Mouse (Mus musculus): ENCODE results near the gene Hivep3. TPM values are rescaled to one million over a fixed set of nuclear protein-coding genes. Genes with fewer than 3 reads are reported as not detected.

Gene Hivep3
- polyA plus RNA-seq, 1 experiment from 2014 or later: 7.8 TPM

DNA sequence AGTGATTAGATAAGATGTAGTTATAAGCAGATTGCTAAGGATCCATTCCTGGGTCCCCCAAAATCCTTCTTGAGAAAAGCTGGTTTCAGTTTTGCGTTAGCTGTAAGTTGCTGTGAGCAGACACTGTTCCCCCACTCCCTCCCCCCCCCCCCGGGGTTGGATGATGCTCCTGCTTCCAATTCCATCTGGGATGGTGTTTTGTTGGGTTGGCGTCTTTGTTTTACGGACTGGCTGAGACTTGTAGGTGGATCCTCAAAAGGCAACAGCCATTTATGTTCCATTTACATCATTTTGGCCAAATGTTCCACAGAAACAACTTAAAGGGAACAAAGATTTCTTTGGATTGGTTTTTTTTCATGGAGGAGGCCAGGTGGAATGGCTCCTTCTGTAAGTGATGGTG, 147.7 kb downstream of the Hivep3 start:
- Histone ChIP-seq H3K4me1 (no peaks in the 10 kb centered on the region), H3K36me3 (no peaks in the 10 kb centered on the region), H3K4me2 (no peak overlapping the region), H3K9me3 (no peaks in the 10 kb centered on the region), H3K27me3 (replicated peaks) (no peaks in the 10 kb centered on the region), H3K9ac (no peak overlapping the region), H3K4me3 (replicated peaks) (no peak overlapping the region), H3K27ac (no peak overlapping the region)
- 85% methylated on average over 4 of the region's 4 CpGs for WGBS
- no peak for ATAC-seq (ENCODE audit: insufficient read depth, low FRiP score, low read depth)

DNA sequence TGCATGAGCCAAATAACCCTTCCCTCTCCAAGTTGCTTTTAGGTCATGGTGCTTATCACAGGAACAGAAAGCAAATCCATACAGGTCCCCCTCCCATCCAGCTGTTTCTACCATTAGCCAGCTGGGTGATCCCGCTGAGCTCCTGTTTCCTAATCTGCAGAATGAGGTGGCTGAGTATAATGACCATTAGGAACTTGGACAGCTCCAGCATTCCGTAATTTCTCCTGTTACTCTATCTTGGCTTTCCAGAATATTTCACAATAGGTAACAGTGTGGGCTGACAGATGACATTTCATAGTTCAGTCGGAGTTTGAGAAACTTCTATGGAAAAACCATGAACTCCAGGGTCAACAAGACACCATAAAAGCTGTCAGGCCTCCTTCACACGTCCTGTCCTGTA, 148.8 kb downstream of the Hivep3 start:
- H3K4me3 ChIP-seq (replicated peaks): no peak overlapping the region
- H3K27me3 ChIP-seq (replicated peaks): no peaks in the 10 kb centered on the region
- ATAC-seq (ENCODE audit: insufficient read depth, low FRiP score, low read depth): no peak
- no peaks in the 10 kb centered on the region for H3K4me1 ChIP-seq
- WGBS: 30% methylated on average over 4 of the region's 4 CpGs
- no peaks in the 10 kb centered on the region for H3K36me3 ChIP-seq
- no peak overlapping the region for H3K9ac ChIP-seq
- H3K27ac ChIP-seq: no peak overlapping the region
- no peak overlapping the region for H3K4me2 ChIP-seq
- no peaks in the 10 kb centered on the region for H3K9me3 ChIP-seq

DNA sequence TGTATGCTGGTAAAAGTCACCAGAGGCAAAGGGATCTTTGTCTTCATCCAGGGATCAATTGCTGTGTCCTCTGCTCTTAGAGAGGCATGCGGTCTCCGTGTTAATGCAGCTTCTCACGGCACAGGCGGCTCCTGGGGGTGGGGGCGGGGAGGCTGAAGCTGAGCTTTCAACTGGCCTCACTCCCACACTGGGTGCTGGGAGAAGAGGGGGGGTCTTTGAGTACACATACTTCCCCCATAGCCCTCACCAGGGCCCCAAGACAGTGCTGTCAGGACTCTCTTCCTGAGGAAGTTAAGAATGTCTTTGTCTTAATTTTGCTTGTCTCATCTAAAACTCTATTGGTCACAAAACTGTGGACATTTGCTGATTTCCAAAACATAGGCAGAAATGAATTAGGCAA, 149.2 kb downstream of the Hivep3 start:
- Histone ChIP-seq H3K4me1 (no peaks in the 10 kb centered on the region), H3K27me3 (replicated peaks) (no peaks in the 10 kb centered on the region), H3K9me3 (no peaks in the 10 kb centered on the region), H3K9ac (no peak overlapping the region), H3K36me3 (no peaks in the 10 kb centered on the region), H3K4me3 (replicated peaks) (no peak overlapping the region), H3K27ac (no peak overlapping the region), H3K4me2 (no peak overlapping the region)
- 29% methylated on average over 5 of the region's 5 CpGs for WGBS
- no peak for ATAC-seq (ENCODE audit: insufficient read depth, low FRiP score, low read depth)

DNA sequence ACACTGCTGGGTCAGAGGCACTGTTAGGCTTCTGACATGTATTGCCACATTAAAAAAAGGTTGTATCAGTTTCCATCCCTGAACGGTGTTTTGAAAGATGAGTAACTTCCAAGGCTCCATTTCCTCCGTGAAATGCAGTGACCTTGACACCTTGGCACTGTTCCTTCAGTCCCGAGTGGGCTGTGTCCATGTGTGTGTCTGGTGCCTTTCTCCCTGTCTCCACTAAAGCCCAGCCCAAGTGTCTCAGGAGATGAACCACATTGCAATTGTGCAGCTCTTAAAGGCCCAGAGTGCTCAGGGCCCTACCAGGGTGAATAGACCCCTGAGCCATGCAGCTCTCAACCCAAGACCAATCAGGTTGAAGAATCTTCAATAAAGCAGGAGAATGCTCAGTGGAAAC, 153.0 kb downstream of the Hivep3 start:
- Histone ChIP-seq H3K4me2 (no peak overlapping the region), H3K27me3 (replicated peaks) (no peaks in the 10 kb centered on the region), H3K36me3 (no peaks in the 10 kb centered on the region), H3K4me1 (no peaks in the 10 kb centered on the region), H3K9me3 (no peaks in the 10 kb centered on the region), H3K27ac (no peak overlapping the region), H3K9ac (no peak overlapping the region), H3K4me3 (replicated peaks) (no peak overlapping the region)
- no peak for ATAC-seq (ENCODE audit: insufficient read depth, low FRiP score, low read depth)
- 35% methylated on average over 3 of the region's 3 CpGs for WGBS

DNA sequence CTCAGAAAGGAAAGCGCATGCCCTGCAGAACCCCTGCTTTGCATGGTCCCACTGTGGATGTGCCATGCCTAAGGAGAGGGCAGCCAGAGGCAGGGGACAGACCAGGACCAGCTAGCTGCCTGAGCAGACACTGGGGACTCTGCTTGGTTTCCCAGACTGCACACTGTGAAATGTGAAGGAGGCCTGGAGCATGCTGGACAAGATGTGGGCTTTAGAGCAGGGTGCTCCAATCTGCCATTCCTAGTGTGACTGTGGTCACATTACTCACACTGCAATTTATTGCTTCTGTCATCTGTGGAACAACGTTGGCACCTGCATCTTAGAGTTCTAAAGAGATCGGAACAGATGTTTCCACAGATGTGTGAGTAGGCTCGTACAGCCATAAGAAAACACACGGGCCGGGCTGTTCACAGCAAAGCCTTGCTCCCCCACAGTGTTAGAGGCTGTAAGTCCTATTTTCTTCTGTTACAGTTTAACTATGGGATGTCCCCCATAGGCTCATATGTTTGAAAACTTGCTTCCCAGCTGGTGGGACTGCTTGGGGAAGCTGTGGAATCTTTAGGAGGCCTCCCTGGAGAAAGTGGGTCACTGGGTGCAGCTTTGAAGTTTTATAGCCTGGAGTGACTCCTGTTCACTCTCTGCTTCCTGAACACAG, 154.1 kb downstream of the Hivep3 start:
- H3K27me3 ChIP-seq (replicated peaks): no peaks in the 10 kb centered on the region
- no peaks in the 10 kb centered on the region for H3K4me1 ChIP-seq
- no peak for ATAC-seq (ENCODE audit: insufficient read depth, low FRiP score, low read depth)
- H3K9me3 ChIP-seq: no peaks in the 10 kb centered on the region
- WGBS: 73% methylated on average over 6 of the region's 6 CpGs
- no peak overlapping the region for H3K4me3 ChIP-seq (replicated peaks)
- no peaks in the 10 kb centered on the region for H3K36me3 ChIP-seq
- H3K9ac ChIP-seq: no peak overlapping the region
- H3K27ac ChIP-seq: no peak overlapping the region
- no peak overlapping the region for H3K4me2 ChIP-seq

DNA sequence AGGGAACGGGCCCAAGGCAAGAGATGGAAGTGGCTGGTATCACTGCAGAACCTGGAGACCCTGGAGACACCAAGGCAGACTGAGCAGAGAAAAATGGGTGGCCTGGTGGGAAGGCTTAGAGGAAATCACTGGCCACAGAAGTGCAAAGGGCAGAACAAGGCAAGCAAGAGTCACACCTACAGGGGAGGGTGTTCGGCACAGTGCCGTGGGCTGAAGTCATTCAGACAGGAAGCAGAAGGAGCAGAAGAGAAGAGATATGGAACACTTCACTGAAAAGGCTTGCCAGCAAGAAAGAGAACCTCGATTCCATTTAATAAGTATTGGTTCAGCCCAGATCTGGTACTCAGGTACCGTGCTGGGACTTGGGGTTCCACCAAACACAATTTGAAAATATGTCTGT, 156.2 kb downstream of the Hivep3 start:
- Histone ChIP-seq H3K4me3 (replicated peaks) (no peak overlapping the region), H3K27me3 (replicated peaks) (no peaks in the 10 kb centered on the region), H3K36me3 (no peaks in the 10 kb centered on the region), H3K27ac (no peak overlapping the region), H3K9ac (no peak overlapping the region), H3K4me1 (no peaks in the 10 kb centered on the region), H3K9me3 (no peaks in the 10 kb centered on the region), H3K4me2 (no peak overlapping the region)
- 74% methylated on average over 5 of the region's 5 CpGs for WGBS
- ATAC-seq (ENCODE audit: insufficient read depth, low FRiP score, low read depth): no peak

DNA sequence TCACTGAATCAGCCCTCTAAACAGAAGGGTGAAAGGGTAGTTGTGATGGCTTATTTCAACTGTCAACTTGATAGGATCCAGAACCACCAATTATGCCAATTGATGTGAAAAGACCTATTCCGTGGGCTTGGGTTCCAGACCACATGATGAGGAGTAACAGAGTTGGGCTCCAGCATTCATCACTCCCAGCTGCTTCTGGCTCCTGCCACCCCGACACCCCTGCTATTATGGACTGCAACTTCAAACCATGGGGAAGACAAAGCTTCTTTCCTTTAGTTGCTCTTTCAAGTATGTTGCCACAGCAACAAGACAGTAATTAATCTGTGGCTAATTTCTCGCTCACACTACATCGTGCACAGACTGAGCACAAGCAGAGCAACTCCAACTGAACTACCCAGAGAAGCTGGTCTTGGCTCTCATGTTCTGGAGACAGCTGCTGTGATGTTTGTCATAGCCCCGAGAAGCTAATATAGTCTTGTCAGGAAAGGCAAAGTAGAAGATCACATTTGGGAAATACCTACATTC, 159.7 kb downstream of the Hivep3 start:
- no peak overlapping the region for H3K4me2 ChIP-seq
- no peaks in the 10 kb centered on the region for H3K27me3 ChIP-seq (replicated peaks)
- H3K36me3 ChIP-seq: no peaks in the 10 kb centered on the region
- no peak for ATAC-seq (ENCODE audit: insufficient read depth, low FRiP score, low read depth)
- H3K9me3 ChIP-seq: no peaks in the 10 kb centered on the region
- no peak overlapping the region for H3K27ac ChIP-seq
- 47% methylated on average over 5 of the region's 5 CpGs for WGBS
- no peak overlapping the region for H3K9ac ChIP-seq
- no peaks in the 10 kb centered on the region for H3K4me1 ChIP-seq
- no peak overlapping the region for H3K4me3 ChIP-seq (replicated peaks)

DNA sequence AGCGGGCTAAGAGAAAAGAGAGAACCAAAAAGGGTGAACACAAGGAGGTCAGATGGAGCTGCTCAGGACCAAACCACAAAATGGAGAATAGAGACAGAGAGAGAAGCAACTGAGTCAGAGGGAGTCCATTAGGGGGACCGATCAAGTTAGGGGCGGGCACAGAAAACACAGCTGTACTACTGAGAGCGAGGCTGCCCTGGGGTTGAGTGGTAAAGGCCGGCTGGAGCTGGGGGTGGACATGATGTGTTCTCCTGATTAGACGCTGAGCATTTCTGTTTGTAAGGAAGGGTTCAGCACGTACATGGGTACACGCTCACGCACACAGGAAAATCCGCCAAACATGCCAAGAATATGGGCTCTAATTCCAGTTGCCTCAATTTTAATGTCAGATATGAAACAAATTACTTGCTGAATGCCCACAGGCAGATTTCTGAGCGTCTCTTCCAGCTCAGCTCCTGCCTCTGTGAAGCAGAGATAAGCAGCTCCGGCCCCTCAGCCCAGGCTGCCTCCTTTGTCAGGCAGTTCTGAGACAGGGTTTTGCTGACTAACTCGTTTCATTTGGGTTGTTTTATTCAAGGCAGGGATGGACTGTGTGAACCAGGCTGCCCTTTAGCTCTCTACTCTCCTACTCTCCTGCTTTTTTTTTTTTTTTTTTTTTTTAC, 161.3 kb downstream of the Hivep3 start:
- Histone ChIP-seq H3K9me3 (no peaks in the 10 kb centered on the region), H3K4me1 (no peaks in the 10 kb centered on the region), H3K4me3 (replicated peaks) (no peak overlapping the region), H3K27me3 (replicated peaks) (no peaks in the 10 kb centered on the region), H3K27ac (no peak overlapping the region), H3K36me3 (no peaks in the 10 kb centered on the region), H3K9ac (no peak overlapping the region), H3K4me2 (no peak overlapping the region)
- WGBS: 58% methylated on average over 13 of the region's 13 CpGs
- ATAC-seq (ENCODE audit: insufficient read depth, low FRiP score, low read depth): peak; percentile 79; the same call in 1 of the 2 replicates

DNA sequence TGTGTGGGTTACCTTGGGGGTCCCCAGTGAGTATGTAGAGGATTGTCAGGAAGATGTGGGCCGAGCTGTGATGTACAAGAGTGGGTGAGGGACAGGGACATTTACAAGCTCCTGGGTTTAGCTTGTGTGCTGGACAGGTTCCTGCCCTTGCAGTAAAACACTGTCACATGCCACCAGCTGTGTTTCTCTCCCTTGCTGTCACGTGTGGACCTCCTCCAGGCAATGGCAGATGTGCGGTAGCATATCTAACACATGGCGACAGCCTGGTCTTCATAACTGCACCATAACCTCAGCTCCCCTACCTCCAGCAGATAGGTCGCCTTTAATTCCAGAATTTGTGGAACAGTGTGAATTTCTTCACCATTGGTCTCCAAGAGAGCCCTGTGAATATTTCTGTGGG, 161.9 kb downstream of the Hivep3 start:
- no peak overlapping the region for H3K9ac ChIP-seq
- H3K4me2 ChIP-seq: no peak overlapping the region
- H3K9me3 ChIP-seq: no peaks in the 10 kb centered on the region
- H3K27ac ChIP-seq: no peak overlapping the region
- H3K36me3 ChIP-seq: no peaks in the 10 kb centered on the region
- no peaks in the 10 kb centered on the region for H3K27me3 ChIP-seq (replicated peaks)
- ATAC-seq (ENCODE audit: insufficient read depth, low FRiP score, low read depth): no peak
- 70% methylated on average over 5 of the region's 5 CpGs for WGBS
- no peak overlapping the region for H3K4me3 ChIP-seq (replicated peaks)
- H3K4me1 ChIP-seq: no peaks in the 10 kb centered on the region

DNA sequence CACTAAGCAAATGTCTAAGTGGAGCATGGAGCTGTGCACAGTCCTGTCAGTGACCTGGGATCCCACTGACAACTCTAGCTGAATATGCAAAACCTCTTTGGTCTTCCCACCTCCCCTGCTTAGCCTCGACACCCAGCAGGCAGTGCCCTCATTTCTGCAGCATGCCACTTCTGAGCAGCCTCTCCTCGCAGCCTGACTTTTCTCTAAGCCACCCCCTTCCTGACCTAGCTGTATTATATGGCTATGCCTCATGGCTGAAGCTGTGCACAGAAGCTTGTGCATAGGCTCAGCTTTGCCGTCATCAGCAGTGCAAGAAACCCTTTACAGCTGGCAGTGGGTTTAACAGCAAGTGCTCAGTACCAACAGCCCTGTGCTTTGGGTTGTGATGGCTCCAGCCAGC, 163.0 kb downstream of the Hivep3 start:
- no peak for ATAC-seq (ENCODE audit: insufficient read depth, low FRiP score, low read depth)

DNA sequence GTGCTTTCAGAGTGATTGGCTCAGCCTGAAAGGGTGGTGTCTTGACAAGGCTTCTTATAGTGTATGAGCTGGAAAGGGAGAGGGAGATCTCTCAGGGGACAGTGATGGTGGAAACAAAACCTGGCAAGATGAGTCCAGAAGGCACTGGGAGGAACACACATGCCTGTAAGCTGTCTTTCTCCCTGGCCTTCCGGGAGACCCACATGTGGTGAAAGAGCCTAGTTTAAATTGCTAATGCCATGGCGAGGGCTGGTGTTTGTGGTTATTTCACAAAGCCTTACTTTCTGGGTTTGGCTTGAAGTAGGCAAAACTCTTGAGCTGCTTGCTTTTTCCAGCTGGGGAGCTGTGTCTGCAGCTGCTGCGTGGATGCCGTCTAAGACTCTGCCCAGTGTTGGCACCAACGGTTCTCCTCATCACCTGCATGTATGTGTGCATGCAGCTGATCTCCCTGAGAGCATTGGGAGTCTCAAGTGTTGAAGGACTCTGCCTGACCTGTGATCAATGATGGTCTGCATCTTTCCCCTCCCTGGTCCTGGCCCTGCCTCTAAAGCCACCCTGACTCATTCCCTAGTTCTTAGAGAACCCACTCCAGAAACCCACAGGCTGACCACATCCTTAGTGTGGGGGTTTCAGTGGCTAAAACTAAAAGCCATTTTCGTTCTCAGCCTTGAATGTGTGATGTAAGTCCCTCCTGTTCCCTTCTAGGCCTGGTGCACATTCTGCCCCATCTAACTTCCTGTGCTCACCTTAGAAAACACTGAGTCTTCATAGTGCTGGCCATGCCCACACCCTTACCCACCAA, 163.7 kb downstream of the Hivep3 start:
- no peaks in the 10 kb centered on the region for H3K9me3 ChIP-seq
- H3K36me3 ChIP-seq: no peaks in the 10 kb centered on the region
- H3K27me3 ChIP-seq (replicated peaks): no peaks in the 10 kb centered on the region
- no peak overlapping the region for H3K27ac ChIP-seq
- H3K9ac ChIP-seq: no peak overlapping the region
- no peak overlapping the region for H3K4me2 ChIP-seq
- ATAC-seq (ENCODE audit: insufficient read depth, low FRiP score, low read depth): no peak
- H3K4me1 ChIP-seq: no peaks in the 10 kb centered on the region
- WGBS: 66% methylated on average over 6 of the region's 6 CpGs
- H3K4me3 ChIP-seq (replicated peaks): no peak overlapping the region

More for the DNA sequence above, 163.0 kb downstream of the Hivep3 start:
- Histone ChIP-seq H3K9me3 (no peaks in the 10 kb centered on the region), H3K4me1 (no peaks in the 10 kb centered on the region), H3K36me3 (no peaks in the 10 kb centered on the region), H3K4me3 (replicated peaks) (no peak overlapping the region), H3K27me3 (replicated peaks) (no peaks in the 10 kb centered on the region), H3K4me2 (no peak overlapping the region), H3K9ac (no peak overlapping the region), H3K27ac (no peak overlapping the region)
- 64% methylated on average over 3 of the region's 3 CpGs for WGBS

All from stomach, embryonic 15.5 days (tissue).